8 mouse cellular contexts compared by ENCODE assay signal in the genomic region with DNA sequence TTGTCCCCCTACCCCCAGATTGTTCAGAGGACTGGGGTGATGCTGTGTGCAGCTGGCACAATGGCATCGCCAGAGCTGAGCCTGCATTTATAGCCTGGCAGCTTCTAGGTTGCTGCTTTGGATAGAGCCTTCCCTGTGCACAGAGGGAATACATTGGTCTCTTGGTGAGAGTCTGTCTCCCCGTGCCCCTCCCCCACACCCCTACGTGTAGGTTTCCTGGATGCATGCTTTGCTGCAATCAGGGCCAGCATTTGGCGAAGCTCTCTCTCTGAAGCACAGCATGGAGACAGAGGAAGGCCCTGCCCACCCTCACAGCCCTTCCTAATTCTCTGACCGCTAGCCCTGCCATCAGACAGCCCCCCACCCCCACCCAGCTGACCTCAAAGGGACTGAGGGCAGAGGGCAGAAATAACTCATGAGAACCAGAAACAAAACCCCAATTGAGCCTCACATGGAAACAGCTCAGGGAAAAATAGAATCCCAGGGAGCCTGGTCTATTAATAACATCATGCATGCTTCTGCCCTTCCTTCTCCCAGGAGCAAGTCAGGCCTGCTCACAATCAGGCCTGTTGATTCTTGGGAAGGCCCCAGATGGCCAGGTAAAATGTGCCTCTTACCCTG.
DNase-seq lines count a peak whose midpoint lies in the region; ATAC-seq lines count a peak whose summit lies in the region.

No protein-coding gene starts in this region.

- H3K4me3 ChIP-seq in kidney, embryonic 14.5 days (ENCODE audit: low read length), result no peak overlapping the region
- H3K4me3 ChIP-seq in embryonic facial prominence, embryonic 12.5 days, result no peak overlapping the region
- no peak overlapping the region for H3K4me3 ChIP-seq in hindbrain, embryonic 13.5 days

- DNase-seq in kidney, adult 8-10 months, result no peak
- DNase-seq in naive thymus-derived CD4-positive, alpha-beta T cell, adult 2 months (ENCODE audit: low read depth), result peak; percentile 54
- DNase-seq in adrenal gland, adult 8-10 months, result no peak
- no peak for DNase-seq in testis, postnatal 14 days (ENCODE audit: low spot score)
- no peak for DNase-seq in spleen, postnatal 10 days (ENCODE audit: low spot score in 2 of 2)

- no peaks in the 10 kb centered on the region for H3K9me3 ChIP-seq in kidney, embryonic 14.5 days (ENCODE audit: control insufficient read depth, low read length)
- no peaks in the 10 kb centered on the region for H3K9me3 ChIP-seq in embryonic facial prominence, embryonic 12.5 days
- H3K9me3 ChIP-seq in hindbrain, embryonic 13.5 days, result no peaks in the 10 kb centered on the region

- no peaks in the 10 kb centered on the region for H3K36me3 ChIP-seq in kidney, embryonic 14.5 days (ENCODE audit: control insufficient read depth, insufficient read depth, low read length)
- H3K36me3 ChIP-seq in embryonic facial prominence, embryonic 12.5 days, result no peaks in the 10 kb centered on the region
- H3K36me3 ChIP-seq in hindbrain, embryonic 13.5 days, result no peaks in the 10 kb centered on the region

- 14% methylated on average over 5 of the region's 5 CpGs for WGBS in kidney, embryonic 14.5 days
- 6% methylated on average over 5 of the region's 5 CpGs for WGBS in embryonic facial prominence, embryonic 12.5 days
- 11% methylated on average over 5 of the region's 5 CpGs for WGBS in hindbrain, embryonic 13.5 days

- peaks cover 13% of the 10 kb centered on the region for H3K4me1 ChIP-seq in kidney, embryonic 14.5 days (ENCODE audit: control insufficient read depth, insufficient read depth, low read length)
- peaks cover 16% of the 10 kb centered on the region for H3K4me1 ChIP-seq in embryonic facial prominence, embryonic 12.5 days
- H3K4me1 ChIP-seq in hindbrain, embryonic 13.5 days (replicated peaks), result peaks cover 20% of the 10 kb centered on the region

- H3K4me2 ChIP-seq in kidney, embryonic 14.5 days (replicated peaks; ENCODE audit: low read depth, low read length), result no peak overlapping the region
- no peak overlapping the region for H3K4me2 ChIP-seq in embryonic facial prominence, embryonic 12.5 days (replicated peaks)
- H3K4me2 ChIP-seq in hindbrain, embryonic 13.5 days, result no peak overlapping the region

- H3K27ac ChIP-seq in kidney, embryonic 14.5 days (ENCODE audit: low read depth, low read length), result peak overlapping the region; percentile 51; the same call in 1 of the 2 replicates
- peak overlapping the region; percentile 24; the same call in 1 of the 2 replicates for H3K27ac ChIP-seq in embryonic facial prominence, embryonic 12.5 days
- H3K27ac ChIP-seq in hindbrain, embryonic 13.5 days, result peak overlapping the region; percentile 37; the same call in 1 of the 2 replicates

- H3K9ac ChIP-seq in kidney, embryonic 14.5 days (ENCODE audit: low read depth, low read length), result no peak overlapping the region
- H3K9ac ChIP-seq in embryonic facial prominence, embryonic 12.5 days, result 0 out of 2 replicates have a peak overlapping the region, but pooled peaks have one; percentile 7
- no peak overlapping the region for H3K9ac ChIP-seq in hindbrain, embryonic 13.5 days

- H3K27me3 ChIP-seq in kidney, embryonic 14.5 days (ENCODE audit: control insufficient read depth, insufficient read depth, low read length), result no peaks in the 10 kb centered on the region
- H3K27me3 ChIP-seq in embryonic facial prominence, embryonic 12.5 days, result no peaks in the 10 kb centered on the region
- no peaks in the 10 kb centered on the region for H3K27me3 ChIP-seq in hindbrain, embryonic 13.5 days

- ATAC-seq in kidney, embryonic 14.5 days (ENCODE audit: low FRiP score, low TSS enrichment), result peak; percentile 68; the same call in 1 of the 2 replicates
- peak; percentile 75 for ATAC-seq in embryonic facial prominence, embryonic 12.5 days (ENCODE audit: insufficient number of reproducible peaks, insufficient read depth, low FRiP score, low TSS enrichment)
- peak; percentile 74 for ATAC-seq in hindbrain, embryonic 13.5 days (ENCODE audit: low FRiP score)
